Mouse (Mus musculus): ENCODE results near the gene Hint2.
A peak's percentile ranks its signal among the peaks of the same experiment; 100 is the strongest.

The Hint2 gene

DNA sequence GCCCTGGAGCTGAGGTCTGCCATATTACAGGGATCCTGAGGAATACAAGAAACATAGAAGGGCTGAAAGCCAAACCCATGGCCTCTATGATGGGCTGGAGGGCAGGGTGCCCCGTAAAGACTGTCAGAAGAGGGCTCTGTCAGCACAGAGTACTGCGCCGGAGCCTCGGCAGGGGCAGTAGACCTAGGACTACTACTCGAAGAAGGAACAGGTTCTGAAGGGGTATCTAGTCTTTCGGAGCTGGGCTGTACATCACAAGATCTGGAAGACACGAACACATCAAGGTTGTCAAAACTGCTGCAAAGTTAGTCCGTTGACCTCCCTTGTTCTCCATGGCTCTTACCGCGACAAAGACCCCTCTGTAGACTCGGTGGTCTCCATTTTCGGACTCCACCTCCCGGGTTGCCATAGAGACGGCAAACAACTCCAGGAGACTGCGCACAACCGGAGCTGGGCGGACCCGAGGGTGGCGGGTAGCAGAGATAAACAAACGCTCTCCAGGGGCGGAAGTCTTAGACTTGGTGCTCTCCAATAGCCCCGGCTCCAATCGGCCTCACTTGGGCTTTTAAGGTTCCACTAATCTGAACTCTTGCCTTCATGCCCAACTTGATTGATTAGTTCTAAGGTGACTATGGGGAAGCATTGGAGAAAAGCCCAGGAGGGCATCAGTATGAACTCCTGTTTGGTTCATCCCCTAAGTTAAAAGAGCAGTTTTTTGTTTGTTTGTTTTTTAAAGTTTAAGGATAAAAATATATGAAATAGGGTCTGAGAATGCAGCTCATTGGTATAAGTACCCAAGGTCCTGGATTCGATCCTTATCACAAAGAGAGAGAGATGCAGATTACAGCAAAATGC is 2.9 kb downstream of the Hint2 start, which contains the start of gene Spag8:
TSS of gene Spag8 (minus strand) at position 434 of the 855 bp plus-strand sequence.
- DNase-seq: peak; percentile 43 to 47

DNA sequence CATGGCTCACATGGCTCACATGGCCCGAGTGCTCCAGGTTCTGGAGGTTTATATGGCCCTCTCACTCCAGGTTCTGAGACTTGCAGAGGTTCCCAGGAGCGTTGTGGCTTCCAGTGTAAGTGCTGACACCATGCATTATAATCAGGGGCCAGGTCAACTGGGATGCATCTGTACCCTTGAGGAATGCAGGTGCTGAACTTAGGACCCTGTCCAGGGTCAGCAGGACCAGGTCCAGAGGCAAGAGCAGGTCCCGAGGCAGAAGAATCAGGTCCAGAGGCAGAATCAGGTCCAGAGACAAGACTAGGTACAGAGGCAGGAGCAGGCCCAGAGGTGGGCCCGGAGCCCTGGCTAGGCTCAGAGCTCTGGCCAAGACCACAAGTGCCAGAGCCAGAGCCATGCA is 3.5 kb downstream of the Hint2 start:
- no peak for DNase-seq

DNA sequence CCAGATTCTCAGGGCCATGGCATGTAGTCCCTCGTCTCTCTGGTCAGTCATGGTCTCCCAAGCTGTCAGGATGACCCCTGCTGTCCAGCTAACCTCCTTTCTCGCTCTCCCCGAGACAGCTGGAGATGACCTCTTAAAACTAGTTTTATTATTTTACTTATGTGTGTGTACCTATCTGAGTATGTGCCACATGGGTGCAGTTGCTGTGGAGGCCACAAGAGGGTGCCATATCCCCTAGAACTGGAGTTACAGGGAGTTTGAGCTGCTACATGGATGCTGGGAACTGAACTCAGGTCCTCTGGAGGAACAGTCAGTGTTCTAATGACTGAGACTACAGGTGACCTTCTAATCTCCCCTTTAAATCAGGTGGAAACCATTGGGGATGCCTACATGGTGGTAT is 6.5 kb downstream of the Hint2 start:
- DNase-seq: no peak

DNA sequence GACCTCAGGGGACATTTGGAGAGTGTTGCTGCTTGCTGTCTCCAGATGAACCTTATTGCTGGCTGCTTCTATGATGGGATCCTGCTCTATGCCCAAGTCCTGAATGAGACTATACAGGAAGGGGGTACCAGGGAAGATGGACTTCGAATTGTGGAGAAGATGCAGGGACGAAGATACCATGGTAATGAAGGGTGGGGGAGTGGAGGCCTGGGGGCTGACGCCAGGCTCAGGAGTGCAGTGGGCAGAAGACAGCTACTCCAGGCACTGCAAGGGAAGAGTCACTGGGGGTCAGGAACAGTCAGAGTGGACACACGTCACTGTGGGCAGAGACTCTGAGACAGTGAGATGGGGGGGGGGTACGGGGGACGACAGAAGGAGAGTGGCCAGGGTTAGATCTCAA is 15.8 kb downstream of the Hint2 start:
- DNase-seq: no peak

DNA sequence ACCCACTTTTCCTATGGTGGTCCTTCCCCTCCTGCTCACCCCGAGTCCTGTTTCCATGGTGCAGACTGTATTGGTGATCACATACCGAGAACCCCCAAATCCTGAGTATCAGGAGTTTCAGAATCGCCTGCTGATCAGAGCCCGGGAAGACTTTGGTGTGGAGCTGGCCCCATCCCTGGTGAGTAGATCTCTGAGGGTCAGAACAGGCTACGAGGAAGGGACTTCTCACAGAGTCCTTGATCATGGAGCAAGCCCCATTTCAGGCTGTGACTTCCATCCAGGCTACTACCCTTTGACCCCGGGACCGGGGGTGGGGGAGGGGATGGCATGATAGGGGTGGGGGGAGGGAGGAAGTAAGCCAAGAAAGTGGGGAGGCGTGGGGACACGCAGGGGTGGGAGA is 16.2 kb downstream of the Hint2 start:
- peak in 1 of 2 experiments; percentile 4 for DNase-seq

DNA sequence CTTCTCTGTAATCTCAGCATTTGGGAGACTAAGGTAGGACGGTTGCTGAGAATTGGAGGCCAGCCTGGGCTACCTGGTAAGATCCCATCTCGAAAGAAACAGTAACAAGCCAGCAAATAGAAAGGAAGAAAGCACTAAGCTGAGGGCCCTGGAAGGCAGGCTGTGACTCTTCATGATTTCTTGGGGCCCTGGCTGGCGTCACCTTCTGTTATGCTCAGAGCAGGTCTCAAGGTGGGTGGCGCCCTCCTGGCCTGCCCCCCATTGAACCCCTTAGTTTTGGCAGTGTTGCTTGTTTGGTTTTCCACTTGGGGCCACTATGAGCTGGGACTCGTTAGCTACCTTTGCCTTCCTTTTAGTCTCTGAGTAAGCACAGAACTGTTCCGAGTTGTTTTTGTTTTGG is 19.5 kb downstream of the Hint2 start:
- no peak for DNase-seq

DNA sequence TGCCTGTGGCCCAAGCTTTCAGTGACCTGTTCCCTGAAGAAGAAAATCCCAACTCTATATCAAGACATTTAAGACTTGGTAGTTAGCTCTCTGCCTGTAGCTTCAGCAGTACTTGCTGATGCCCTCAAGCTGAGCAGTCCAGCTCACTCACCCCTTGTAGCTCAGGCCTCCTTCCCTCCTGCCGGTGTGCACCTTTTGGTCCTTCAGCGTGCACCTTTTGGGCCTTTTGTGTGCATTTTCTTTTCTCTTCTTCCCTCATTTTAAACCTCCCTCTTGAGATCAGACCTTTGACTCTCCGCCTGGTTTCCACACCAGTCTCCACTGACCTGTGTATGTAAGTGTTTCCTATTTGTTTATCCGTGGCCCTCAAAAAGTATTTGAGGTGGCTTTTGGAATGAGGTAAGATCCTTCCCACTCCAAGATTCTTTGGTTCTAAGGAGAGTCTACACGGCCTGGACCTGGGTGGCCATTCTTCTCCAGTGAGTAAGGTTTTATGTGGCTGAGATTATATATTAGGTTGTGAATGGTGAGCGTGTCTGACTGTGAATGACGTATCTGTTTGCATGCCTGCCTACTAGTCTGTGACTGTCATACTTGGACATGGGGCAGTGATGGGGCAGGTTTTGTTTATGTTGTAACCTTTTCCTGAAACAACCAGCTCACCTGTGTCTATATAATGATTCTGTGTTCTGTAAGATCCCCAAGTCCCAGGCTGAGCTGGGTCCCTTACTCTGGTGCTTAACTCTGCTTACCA is 21.5 kb downstream of the Hint2 start:
- DNase-seq: no peak

DNA sequence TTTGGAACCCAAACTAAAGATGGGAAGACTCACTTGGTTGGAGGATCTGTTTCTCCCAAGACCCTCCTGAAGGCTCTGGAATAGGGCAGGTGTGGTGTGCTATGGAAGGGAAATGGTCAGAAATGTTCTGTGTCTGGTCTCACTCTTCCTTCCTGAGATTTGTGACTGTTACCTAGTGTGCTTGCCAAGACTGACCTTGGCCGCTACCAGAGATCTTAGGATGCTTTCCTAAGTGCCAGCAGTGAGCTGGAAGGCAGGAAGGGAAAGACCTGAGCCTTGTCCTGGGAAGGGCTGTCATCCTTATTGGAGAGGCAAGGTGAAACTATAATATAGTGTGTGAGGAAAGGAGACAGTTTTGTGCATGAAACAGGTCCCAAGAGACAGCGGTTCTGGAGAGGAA is 22.5 kb downstream of the Hint2 start:
- DNase-seq: no peak

DNA sequence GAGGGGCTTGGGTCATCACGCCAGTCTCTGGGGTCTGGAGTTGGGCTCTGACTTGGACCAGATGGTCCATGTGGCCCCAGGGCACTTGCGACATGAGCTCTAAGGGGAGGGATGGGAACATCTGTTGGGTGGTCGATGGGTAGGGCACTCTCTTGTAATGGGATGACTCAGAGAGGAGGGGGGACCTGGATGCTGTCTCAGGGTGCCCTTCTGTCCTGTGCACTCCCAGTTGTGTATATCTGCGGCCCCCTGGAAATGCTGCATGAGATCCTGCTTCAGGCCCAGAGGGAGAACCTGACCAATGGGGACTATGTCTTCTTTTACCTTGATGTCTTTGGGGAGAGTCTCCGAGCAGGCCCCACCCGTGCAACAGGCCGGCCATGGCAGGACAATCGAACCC is 23.0 kb downstream of the Hint2 start:
- peak in 1 of 2 experiments; percentile 41 for DNase-seq

DNA sequence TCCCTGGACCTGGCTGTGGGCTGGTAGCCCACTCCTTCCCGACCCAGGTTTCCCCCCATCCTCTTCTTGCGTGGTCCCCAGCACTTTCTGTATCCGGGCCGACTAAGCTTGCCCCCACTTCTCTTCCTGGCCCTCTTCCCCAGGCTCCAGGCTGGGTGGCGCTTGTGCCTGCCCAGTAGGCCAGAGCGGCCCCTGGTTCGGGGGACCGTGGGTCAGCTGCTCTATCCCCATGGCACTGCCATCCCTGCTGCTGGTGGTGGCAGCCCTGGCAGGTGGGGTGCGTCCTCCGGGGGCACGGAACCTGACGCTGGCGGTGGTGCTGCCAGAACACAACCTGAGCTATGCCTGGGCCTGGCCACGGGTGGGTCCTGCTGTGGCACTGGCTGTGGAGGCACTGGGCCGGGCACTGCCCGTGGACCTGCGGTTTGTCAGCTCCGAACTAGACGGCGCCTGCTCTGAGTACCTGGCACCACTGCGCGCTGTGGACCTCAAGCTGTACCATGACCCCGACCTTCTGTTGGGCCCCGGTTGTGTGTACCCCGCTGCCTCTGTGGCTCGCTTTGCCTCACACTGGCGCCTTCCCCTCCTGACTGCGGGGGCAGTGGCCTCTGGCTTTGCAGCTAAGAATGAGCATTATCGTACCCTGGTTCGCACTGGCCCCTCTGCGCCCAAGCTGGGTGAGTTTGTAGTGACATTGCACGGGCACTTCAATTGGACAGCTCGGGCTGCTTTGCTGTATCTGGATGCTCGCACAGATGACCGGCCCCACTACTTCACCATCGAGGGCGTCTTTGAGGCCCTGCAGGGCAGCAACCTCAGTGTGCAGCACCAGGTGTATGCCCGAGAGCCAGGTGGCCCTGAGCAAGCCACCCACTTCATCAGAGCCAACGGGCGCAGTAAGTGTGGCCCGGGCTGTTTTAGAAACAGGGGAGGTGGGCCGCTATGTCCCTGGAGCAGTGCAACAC is 24.0 kb downstream of the Hint2 start:
- peak in 1 of 2 experiments; percentile 60 for DNase-seq

DNA sequence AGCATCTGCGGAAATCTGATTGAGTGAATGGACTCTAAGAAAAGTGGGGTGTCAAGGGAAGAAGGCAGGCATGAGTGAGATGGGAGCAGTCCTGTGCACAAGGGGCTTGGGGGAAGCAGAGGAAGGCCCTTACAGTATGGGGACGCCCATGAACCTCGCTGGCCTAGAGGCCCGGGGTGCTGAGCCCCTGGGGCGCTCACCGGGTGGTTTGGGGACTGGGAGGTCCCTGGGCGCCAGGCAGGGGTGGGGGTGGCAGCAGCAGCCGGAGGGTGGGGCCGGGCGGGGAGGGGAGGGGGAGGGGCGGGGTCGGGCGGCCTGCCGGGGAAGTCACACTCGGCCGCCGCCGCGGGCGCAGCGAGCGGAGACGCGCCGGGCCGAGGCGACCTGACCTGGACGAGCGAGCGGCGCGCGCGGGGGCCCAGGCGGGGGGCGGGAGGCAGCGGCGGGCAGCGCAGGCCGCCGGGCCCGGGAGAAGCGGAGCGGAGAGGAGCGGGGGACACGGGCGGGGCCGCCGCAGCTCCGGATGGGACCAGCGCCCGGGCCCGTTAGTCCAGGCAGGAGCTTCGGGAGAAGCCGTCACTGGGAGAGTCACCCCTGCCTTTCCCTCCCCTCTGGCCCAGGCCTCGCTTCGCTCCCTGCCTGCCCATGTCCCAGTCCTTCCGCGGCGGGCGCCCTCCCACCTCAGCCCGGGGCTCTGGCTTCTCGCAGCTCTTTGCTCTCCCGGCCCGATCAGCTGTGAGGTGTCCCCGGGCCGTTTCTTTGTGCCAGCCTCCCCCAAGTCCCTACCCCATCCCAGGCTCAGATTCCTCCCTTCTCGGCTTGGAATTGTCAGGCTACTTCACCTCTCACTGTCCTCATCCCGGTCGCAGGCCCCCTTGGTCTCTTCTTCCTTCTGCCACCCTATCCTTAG is 25.0 kb downstream of the Hint2 start, which contains the start of gene Npr2:
TSS of gene Npr2 (plus strand) at position 890 of the 910 bp plus-strand sequence.
- peak; percentile 72 to 78 for DNase-seq

DNA sequence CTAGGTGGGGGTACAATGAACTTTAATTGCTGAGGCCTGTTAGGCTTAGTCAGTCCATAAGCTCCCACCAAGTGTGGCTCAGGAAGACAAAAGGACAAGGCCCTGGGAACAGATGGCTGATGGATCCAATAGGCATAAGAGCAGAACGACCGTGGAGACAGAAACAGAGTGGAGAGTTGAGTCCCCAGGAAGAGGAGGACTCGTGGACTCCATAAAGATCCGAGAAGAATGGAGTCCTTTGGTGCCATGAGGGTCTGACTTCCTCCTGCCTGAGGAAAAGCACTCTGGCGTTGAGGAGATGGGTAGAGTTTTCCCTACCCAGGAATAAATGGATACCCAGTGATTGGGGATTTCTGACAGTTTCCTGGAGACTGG is 25.6 kb downstream of the Hint2 start:
- peak in 1 of 2 experiments; percentile 40 for DNase-seq

DNA sequence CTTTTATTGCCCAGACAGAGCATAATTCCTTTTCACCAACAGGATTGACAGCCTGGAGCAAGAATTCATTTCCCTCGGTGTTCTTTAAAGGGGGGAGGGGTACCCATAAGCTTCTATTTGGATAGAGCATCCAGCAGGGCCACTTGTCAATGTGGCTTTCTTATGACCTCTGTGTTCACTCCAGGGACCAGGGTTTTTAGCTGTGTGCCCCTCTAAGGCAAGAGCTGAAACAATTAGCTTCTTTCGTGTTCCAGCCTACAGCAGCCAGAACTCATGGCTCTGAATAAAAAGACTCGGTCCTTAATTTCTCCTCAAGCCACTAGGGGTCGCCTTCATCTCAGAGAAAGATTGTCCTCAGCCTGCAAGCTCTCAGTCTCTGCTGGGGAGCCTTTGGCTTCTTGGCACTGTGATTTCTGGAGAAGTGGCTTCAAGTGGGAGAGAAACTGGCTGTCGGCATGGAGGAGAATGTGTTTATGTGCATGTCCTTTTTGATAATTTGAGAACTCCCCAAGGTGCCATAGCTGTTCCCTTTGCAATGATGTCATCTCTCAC is 26.2 kb downstream of the Hint2 start:
- DNase-seq: peak; percentile 93 to 94

DNA sequence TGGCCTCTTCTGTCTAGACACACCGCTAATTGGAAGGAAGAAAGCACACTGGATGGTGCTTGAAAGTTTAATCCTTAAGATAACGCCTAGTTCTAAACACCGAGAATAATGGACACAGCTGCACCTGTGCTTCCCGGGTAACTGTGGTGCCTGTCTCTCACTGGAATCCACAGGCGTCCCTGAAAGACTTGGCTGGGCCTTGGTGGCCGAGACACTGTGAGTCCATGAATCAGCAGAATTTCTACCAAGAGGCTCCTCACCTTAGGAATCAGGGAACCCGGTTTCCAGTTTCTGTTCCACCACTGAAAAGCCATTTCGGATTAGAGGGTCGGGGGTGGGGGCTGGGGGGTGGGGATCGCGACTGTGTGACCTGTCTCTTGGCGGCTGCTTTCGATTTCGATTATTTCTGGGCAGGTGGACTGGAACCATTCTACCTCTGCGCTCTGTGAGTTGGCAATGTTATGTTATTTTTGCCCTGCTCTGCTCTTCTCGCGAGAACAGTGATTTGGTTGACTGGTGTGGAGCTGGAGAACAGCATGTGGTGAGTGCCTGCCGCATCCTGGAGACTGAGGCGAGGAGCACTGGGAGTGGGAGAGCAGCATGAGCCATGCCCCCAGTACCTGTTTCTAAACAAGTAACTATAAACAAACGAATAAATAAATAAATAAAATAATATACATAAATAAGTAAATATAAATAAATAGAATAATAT is 27.0 kb downstream of the Hint2 start:
- peak; percentile 70 to 71 for DNase-seq

DNA sequence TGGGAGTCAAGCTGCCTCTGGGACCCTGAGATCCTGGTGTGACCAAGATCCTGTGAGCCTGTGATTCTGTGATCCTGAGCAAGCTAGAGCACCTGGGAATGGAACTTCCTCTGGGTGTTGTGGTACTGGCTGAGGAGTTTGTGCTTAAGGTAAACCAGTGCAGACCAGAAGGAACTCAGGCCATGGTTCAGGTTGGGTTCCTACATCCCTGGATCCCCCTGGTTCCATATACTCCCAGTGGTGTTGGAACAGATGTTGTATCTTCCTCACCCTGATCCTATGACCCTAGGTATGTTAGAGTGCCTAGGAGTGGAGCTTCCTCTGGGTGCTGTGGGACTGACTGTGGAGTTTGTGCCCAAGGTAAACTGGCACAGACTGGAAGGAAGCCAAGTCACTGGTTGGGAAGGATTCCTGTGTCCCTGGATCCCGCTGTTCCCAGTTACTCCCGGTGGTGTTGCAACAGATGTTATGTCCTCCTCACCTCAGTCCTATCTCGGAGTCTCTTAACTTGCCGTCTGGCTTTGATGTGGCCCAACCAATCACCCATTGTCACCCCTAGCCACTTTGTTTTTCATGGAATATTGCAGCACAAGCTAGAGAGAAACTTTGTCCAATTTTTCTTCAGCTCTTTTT is 36.0 kb downstream of the Hint2 start:
- no peak for DNase-seq

DNA sequence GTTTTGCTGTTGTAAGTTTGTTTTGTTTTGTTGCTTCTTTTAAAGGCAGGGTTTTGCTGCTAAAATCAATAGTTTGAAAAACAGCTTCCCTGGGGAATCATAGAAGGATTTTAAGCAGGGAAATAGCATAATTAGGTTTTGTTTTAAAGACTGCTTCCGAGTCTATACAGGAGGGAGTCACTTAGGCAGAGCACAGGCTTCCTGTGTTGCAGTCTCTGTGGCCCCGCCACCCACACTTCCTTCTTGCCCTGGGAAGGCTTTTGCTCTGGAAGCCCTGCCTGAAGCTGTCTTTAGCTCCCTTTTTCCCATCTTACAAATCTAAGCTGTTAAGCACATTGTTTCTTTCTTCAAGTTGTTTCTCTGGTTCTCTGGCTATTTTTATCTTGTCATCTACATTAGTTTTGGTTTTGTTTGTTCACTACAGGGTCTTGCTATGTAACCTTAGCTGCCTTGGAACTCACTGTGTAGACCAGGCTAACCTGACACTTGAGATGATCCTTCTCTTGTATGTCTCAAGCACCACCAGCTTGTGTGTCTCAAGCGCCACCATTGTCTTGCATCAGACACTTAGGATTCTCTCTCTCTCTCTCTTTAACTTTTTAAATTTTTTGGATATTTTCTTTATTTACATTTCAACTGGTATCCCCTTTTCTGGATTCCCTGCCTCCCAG is 43.1 kb downstream of the Hint2 start:
- no peak for DNase-seq

DNA sequence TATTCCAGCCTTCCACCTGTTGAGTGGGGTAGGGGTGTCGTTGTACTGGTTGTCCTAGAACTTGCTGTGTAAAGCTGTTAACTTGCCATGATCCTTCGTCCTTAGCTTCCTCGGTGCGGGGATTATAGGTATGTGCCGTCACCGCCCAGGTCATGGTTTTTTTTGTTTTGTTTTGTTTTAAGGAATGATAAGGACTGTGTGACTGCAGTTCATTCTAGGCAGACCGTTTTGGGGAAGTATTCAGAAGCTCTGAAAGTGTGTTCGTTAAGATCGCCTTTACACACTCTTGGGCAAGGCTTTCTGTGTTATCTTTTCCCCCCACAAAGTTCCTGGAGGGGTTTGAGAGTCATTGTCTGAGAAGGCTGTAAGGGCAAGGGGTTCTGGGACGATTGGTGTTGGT is 43.7 kb downstream of the Hint2 start:
- no peak for DNase-seq

DNA sequence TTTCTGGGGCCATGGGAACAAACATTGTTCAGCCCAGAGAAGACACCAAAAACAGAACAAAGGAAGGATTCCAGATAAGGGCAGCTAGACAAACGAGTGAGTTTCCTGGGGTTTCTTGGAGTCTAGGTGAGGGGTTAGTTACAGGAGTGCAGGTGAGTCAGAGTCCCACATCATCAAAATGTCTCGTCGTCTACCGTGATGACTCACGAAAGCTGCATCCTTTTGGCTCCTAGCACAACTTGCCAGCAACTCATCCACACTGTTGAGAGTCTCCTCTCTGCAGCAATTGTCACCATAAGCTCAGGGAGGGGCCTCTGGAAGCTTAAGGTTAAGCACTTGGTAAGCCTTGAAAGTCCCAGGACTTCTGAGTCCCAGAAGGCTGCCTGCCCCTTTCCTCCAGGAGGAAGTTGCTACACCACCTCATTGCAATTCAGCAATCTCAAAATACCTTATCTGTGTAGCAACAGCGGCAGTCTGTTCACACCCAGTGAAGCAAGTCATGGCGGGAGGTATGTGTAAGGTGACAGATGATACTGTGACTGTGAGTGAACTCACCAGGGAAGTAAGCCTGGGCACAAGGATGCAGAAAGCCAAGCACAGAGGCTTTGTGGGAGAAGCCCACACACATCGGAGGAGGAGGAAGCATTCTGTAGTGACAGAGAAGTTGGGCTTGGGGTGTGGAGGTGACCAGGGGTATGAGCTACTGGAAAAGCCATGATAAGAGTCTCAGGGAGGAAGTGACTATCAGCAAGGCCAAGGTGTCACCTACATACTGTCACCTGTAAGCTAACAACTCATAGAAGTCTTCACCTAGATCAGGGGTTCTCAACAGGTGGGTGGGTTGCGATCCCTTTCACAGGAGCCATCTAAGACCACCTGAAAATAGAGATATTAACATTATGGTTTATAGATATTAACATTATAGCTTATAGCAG is 51.2 kb downstream of the Hint2 start:
- DNase-seq: no peak
